Mouse (Mus musculus) liver, embryonic 14.5 days (tissue): Measurements from ENCODE around the gene Jph3.

Experiments
- CTCF ChIP-seq: IDR thresholded peaks from 2 replicates; pipeline ENCODE4 v1.5.1; 2016; ENCODE audit warnings: antibody characterized with exemption, low read depth, control low read depth
- EP300 ChIP-seq: IDR thresholded peaks from 2 replicates; pipeline ENCODE4 v1.6.1; 2016; ENCODE audit warnings: antibody characterized with exemption, low read depth

GRCm38 (mm10) chr8:121697735-121698614, 31.4 kb upstream of the Jph3 start:
- TF ChIP-seq CTCF = no peak
- TF ChIP-seq EP300 = no peak
